Mouse (Mus musculus): ENCODE results near the gene Trim72. TPM values are rescaled to one million over a fixed set of nuclear protein-coding genes. Genes with fewer than 3 reads are reported as not detected.

Gene Trim72
- polyA plus RNA-seq, 1 experiment from 2014 or later: not detected

DNA sequence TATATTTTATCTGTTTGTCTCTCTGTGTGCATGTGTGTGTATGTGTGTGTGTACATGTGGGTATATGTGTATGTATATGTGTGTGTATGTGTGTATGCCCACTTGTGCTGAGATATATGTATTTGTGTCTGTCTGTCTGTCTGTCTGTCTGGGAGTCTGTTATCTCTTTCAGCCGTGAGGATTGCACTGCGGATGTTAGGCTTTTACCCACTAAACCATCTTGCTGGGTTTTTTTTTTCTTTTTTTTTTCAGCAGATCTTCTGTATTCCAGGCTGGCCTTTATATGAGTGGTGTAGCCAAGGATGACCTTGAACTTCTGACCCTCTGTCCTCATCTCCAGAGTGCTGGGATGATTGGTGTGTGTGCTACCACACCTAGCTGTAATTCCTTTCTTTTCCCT lies 45.5 kb downstream of the Trim72 start:
- DNase-seq (ENCODE audit: low spot score): no peak

GRCm38 (mm10) chr7:128050739-128051138 lies 47.0 kb downstream of the Trim72 start:
- DNase-seq (ENCODE audit: low spot score): peak; percentile 45

DNA sequence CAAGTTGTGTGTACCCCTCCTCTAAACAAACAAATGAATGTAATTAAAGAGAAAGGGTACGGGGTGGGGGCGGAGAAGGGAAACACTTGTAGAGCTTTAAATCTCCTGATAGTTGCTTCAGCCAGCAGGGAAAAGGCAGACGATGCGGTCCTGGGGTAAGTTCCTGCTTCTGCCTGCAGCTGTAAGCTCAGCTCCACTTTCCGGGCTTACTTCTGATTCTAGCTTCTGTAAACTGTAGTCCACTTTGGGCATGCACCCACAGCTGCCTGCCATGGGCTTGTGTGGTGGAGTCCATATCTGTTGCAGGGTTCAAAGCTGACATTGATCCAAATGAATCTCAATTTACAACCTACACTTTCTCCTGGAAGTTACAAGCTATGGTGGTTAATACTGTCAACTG lies 49.3 kb downstream of the Trim72 start:
- no peak for DNase-seq (ENCODE audit: low spot score)

GRCm38 (mm10) chr7:128056917-128057444 lies 53.2 kb downstream of the Trim72 start:
- no peak for DNase-seq (ENCODE audit: low spot score)

DNA sequence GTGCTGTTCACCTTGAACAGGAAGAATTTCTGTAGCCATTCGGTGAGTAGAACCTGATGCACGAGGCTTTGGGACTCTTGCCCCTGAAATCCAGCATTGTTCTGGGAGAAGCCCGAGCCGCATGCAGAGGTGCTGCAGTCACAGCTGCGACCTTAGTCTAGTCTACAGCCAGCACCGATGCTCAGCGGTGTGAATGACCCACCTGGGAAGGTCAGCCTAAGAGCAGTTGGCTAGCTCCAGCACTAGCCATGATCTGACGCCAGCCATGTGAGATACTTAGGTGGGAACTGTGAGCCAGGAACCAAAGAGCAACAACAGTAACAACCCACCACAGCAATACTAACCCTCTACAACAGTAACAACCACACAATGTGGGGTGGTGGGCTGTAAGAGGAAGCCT lies 54.1 kb downstream of the Trim72 start:
- DNase-seq (ENCODE audit: low spot score): no peak

GRCm38 (mm10) chr7:128058576-128058975 lies 54.8 kb downstream of the Trim72 start:
- peak; percentile 92 for DNase-seq (ENCODE audit: low spot score)

GRCm38 (mm10) chr7:128059091-128059490 lies 55.3 kb downstream of the Trim72 start:
- DNase-seq (ENCODE audit: low spot score): no peak

Other genes with a start within 250 kb of the Trim72 start
- 16.1 TPM in 2 replicates for gene Orai3, start 234.1 kb upstream of the Trim72 start, polyA plus RNA-seq (2015; fragmentation: Nextera tagmentation; extraction: Ambion mirVana)
- 18.2 and 21.1 TPM in 2 replicates for gene Setd1a, start 227.3 kb upstream of the Trim72 start, polyA plus RNA-seq (2015; fragmentation: Nextera tagmentation; extraction: Ambion mirVana)
- gene Gm49388, start 218.3 kb upstream of the Trim72 start, polyA plus RNA-seq (2015; fragmentation: Nextera tagmentation; extraction: Ambion mirVana): not detected in 2 replicates
- gene Hsd3b7, start 203.3 kb upstream of the Trim72 start, polyA plus RNA-seq (2015; fragmentation: Nextera tagmentation; extraction: Ambion mirVana): 8.7 and 10.4 TPM in 2 replicates
- gene Stx4a, start 179.7 kb upstream of the Trim72 start, polyA plus RNA-seq (2015; fragmentation: Nextera tagmentation; extraction: Ambion mirVana): 48.9 and 50.5 TPM in 2 replicates
- 0.19 and 0.49 TPM in 2 replicates for gene Stx1b, start 179.4 kb upstream of the Trim72 start, polyA plus RNA-seq (2015; fragmentation: Nextera tagmentation; extraction: Ambion mirVana)
- gene Zfp646, start 127.7 kb upstream of the Trim72 start, polyA plus RNA-seq (2015; fragmentation: Nextera tagmentation; extraction: Ambion mirVana): 12.9 and 13.8 TPM in 2 replicates
- gene Zfp668, start 127.1 kb upstream of the Trim72 start, polyA plus RNA-seq (2015; fragmentation: Nextera tagmentation; extraction: Ambion mirVana): 22.0 and 26.2 TPM in 2 replicates
- gene Prss53, start 113.0 kb upstream of the Trim72 start, polyA plus RNA-seq (2015; fragmentation: Nextera tagmentation; extraction: Ambion mirVana): 0.39 and 0.57 TPM in 2 replicates
- gene Gm21974, start 108.5 kb upstream of the Trim72 start, polyA plus RNA-seq (2015; fragmentation: Nextera tagmentation; extraction: Ambion mirVana): not detected in 2 replicates
- gene Vkorc1, start 108.3 kb upstream of the Trim72 start, polyA plus RNA-seq (2015; fragmentation: Nextera tagmentation; extraction: Ambion mirVana): 47.0 and 54.5 TPM in 2 replicates
- gene Bckdk, start 99.9 kb upstream of the Trim72 start, polyA plus RNA-seq (2015; fragmentation: Nextera tagmentation; extraction: Ambion mirVana): 80.5 and 87.0 TPM in 2 replicates
- gene Kat8, start 91.4 kb upstream of the Trim72 start, polyA plus RNA-seq (2015; fragmentation: Nextera tagmentation; extraction: Ambion mirVana): 40.7 and 43.0 TPM in 2 replicates
- 2.9 and 3.3 TPM in 2 replicates for gene Prss8, start 73.8 kb upstream of the Trim72 start, polyA plus RNA-seq (2015; fragmentation: Nextera tagmentation; extraction: Ambion mirVana)
- 7.8 and 11.1 TPM in 2 replicates for gene Prss36, start 57.2 kb upstream of the Trim72 start, polyA plus RNA-seq (2015; fragmentation: Nextera tagmentation; extraction: Ambion mirVana)
- gene Fus, start 36.5 kb upstream of the Trim72 start, polyA plus RNA-seq (2015; fragmentation: Nextera tagmentation; extraction: Ambion mirVana): 178 and 286 TPM in 2 replicates
- 372 and 387 TPM in 2 replicates for gene Pycard, start 10.1 kb upstream of the Trim72 start, polyA plus RNA-seq (2015; fragmentation: Nextera tagmentation; extraction: Ambion mirVana)
- 1.2 and 1.4 TPM in 2 replicates for gene Itgam, start 58.7 kb downstream of the Trim72 start, polyA plus RNA-seq (2015; fragmentation: Nextera tagmentation; extraction: Ambion mirVana)
- not detected in 2 replicates for gene Gm49368, start 58.7 kb downstream of the Trim72 start, polyA plus RNA-seq (2015; fragmentation: Nextera tagmentation; extraction: Ambion mirVana)
- 1.5 and 1.6 TPM in 2 replicates for gene Itgax, start 125.6 kb downstream of the Trim72 start, polyA plus RNA-seq (2015; fragmentation: Nextera tagmentation; extraction: Ambion mirVana)
- gene Itgad, start 150.4 kb downstream of the Trim72 start, polyA plus RNA-seq (2015; fragmentation: Nextera tagmentation; extraction: Ambion mirVana): 1.7 and 1.9 TPM in 2 replicates
- gene Cox6a2, start 202.4 kb downstream of the Trim72 start, polyA plus RNA-seq (2015; fragmentation: Nextera tagmentation; extraction: Ambion mirVana): 3.0 and 4.0 TPM in 2 replicates
- gene Armc5, start 233.4 kb downstream of the Trim72 start, polyA plus RNA-seq (2015; fragmentation: Nextera tagmentation; extraction: Ambion mirVana): 16.2 and 16.6 TPM in 2 replicates
- gene 9130023H24Rik, start 234.1 kb downstream of the Trim72 start, polyA plus RNA-seq (2015; fragmentation: Nextera tagmentation; extraction: Ambion mirVana): 4.8 and 5.5 TPM in 2 replicates
- gene Tgfb1i1, start 242.9 kb downstream of the Trim72 start, polyA plus RNA-seq (2015; fragmentation: Nextera tagmentation; extraction: Ambion mirVana): 12.7 and 13.9 TPM in 2 replicates